ENCODE assay signal across 16 mouse cellular contexts in genomic region chr9:58095977-58096376, GRCm38 (mm10). TPM values are rescaled to one million over a fixed set of nuclear protein-coding genes. Genes with fewer than 3 reads are reported as not detected.
DNase-seq lines count a peak whose midpoint lies in the region; ATAC-seq and TF ChIP-seq lines count a peak whose summit lies in the region.
"Had no signal": no experiment of that assay in that cellular context is flagged by ENCODE, and none has a peak within 500 bp of the region (broad histone marks: within the 10 kb centered on the region; RNA-seq: fewer than 3 reads in every experiment).

No protein-coding gene starts in this region.

- H3K36me3 ChIP-seq in forebrain, embryonic 12.5 days (replicated peaks), result no peaks in the 10 kb centered on the region
- H3K36me3 ChIP-seq in forebrain, embryonic 11.5 days (ENCODE audit: control insufficient read depth, insufficient read depth, low read length), result no peaks in the 10 kb centered on the region
- H3K36me3 ChIP-seq in limb, embryonic 12.5 days, result no peaks in the 10 kb centered on the region
- no peaks in the 10 kb centered on the region for H3K36me3 ChIP-seq in limb, embryonic 10.5 days
- H3K36me3 ChIP-seq in stomach, embryonic 14.5 days (ENCODE audit: control insufficient read depth, insufficient read depth, low read length), result no peaks in the 10 kb centered on the region
- H3K36me3 ChIP-seq in stomach, postnatal 0 days (ENCODE audit: control insufficient read depth, insufficient read depth, low read length), result no peaks in the 10 kb centered on the region
- H3K36me3 ChIP-seq in stomach, embryonic 16.5 days (ENCODE audit: control insufficient read depth, insufficient read depth, low read length), result no peaks in the 10 kb centered on the region
- H3K36me3 ChIP-seq: liver, embryonic 12.5 days; neural tube, embryonic 13.5 days had no signal

- H3K9ac ChIP-seq in forebrain, embryonic 12.5 days, result no peak overlapping the region
- no peak overlapping the region for H3K9ac ChIP-seq in forebrain, embryonic 11.5 days (ENCODE audit: low read length)
- no peak overlapping the region for H3K9ac ChIP-seq in limb, embryonic 12.5 days (replicated peaks)
- no peak overlapping the region for H3K9ac ChIP-seq in stomach, embryonic 14.5 days (replicated peaks; ENCODE audit: low read depth, low read length)
- no peak overlapping the region for H3K9ac ChIP-seq in stomach, postnatal 0 days (ENCODE audit: low read length)
- H3K9ac ChIP-seq in stomach, embryonic 16.5 days (ENCODE audit: low read length), result no peak overlapping the region
- H3K9ac ChIP-seq: liver, embryonic 12.5 days; neural tube, embryonic 13.5 days had no signal

- no peak for TF ChIP-seq CTCF in stomach, postnatal 0 days (IDR thresholded peaks at IDR 0.05; ENCODE audit: low read depth)

- H3K4me1 ChIP-seq in forebrain, embryonic 12.5 days, result peaks cover 39% of the 10 kb centered on the region
- peaks cover 10% of the 10 kb centered on the region; the same call in 1 of the 2 replicates for H3K4me1 ChIP-seq in forebrain, embryonic 11.5 days (replicated peaks; ENCODE audit: control insufficient read depth, insufficient read depth, low read length)
- H3K4me1 ChIP-seq in limb, embryonic 12.5 days (replicated peaks), result peaks cover 48% of the 10 kb centered on the region
- H3K4me1 ChIP-seq in limb, embryonic 10.5 days, result peaks cover 70% of the 10 kb centered on the region
- peaks cover 13% of the 10 kb centered on the region for H3K4me1 ChIP-seq in stomach, embryonic 14.5 days (ENCODE audit: control insufficient read depth, insufficient read depth, low read length)
- no peaks in the 10 kb centered on the region for H3K4me1 ChIP-seq in stomach, postnatal 0 days (replicated peaks; ENCODE audit: control insufficient read depth, insufficient read depth)
- H3K4me1 ChIP-seq in stomach, embryonic 16.5 days (ENCODE audit: control insufficient read depth, insufficient read depth, low read length), result peaks cover 10% of the 10 kb centered on the region; the same call in 1 of the 2 replicates
- H3K4me1 ChIP-seq: liver, embryonic 12.5 days had no signal

- no peaks in the 10 kb centered on the region for H3K9me3 ChIP-seq in forebrain, embryonic 12.5 days
- H3K9me3 ChIP-seq in forebrain, embryonic 11.5 days (ENCODE audit: control insufficient read depth, low read length), result no peaks in the 10 kb centered on the region
- no peaks in the 10 kb centered on the region for H3K9me3 ChIP-seq in limb, embryonic 12.5 days
- H3K9me3 ChIP-seq in limb, embryonic 10.5 days (replicated peaks), result no peaks in the 10 kb centered on the region
- no peaks in the 10 kb centered on the region for H3K9me3 ChIP-seq in stomach, embryonic 14.5 days (ENCODE audit: control insufficient read depth, low read depth, low read length)
- H3K9me3 ChIP-seq in stomach, postnatal 0 days (ENCODE audit: control insufficient read depth, low read length), result no peaks in the 10 kb centered on the region
- no peaks in the 10 kb centered on the region for H3K9me3 ChIP-seq in stomach, embryonic 16.5 days (replicated peaks; ENCODE audit: control insufficient read depth, low read length)
- H3K9me3 ChIP-seq: liver, embryonic 12.5 days; neural tube, embryonic 13.5 days had no signal

- H3K4me3 ChIP-seq in forebrain, embryonic 12.5 days (replicated peaks), result no peak overlapping the region
- no peak overlapping the region for H3K4me3 ChIP-seq in forebrain, embryonic 11.5 days (ENCODE audit: low read depth, low read length)
- H3K4me3 ChIP-seq in limb, embryonic 12.5 days (replicated peaks), result no peak overlapping the region
- H3K4me3 ChIP-seq in limb, embryonic 10.5 days, result no peak overlapping the region
- H3K4me3 ChIP-seq in stomach, embryonic 14.5 days (ENCODE audit: low read depth, low read length), result no peak overlapping the region
- no peak overlapping the region for H3K4me3 ChIP-seq in stomach, postnatal 0 days (ENCODE audit: low read depth, low read length)
- no peak overlapping the region for H3K4me3 ChIP-seq in stomach, embryonic 16.5 days (replicated peaks; ENCODE audit: low read length)
- H3K4me3 ChIP-seq: liver, embryonic 12.5 days; neural tube, embryonic 13.5 days had no signal

- TF ChIP-seq EP300 in stomach, postnatal 0 days (optimal IDR thresholded peaks at IDR 0.05), result no peak

- no peak for ATAC-seq in forebrain, embryonic 12.5 days (ENCODE audit: low FRiP score)
- no peak for ATAC-seq in forebrain, embryonic 11.5 days (replicated peaks; ENCODE audit: low FRiP score)
- no peak for ATAC-seq in limb, embryonic 12.5 days (ENCODE audit: insufficient number of reproducible peaks, insufficient read depth, low FRiP score, low TSS enrichment, low read depth)
- no peak for ATAC-seq in stomach, embryonic 14.5 days (ENCODE audit: insufficient number of reproducible peaks, insufficient read depth, low FRiP score, low read depth)
- no peak for ATAC-seq in stomach, postnatal 0 days (ENCODE audit: low FRiP score, low TSS enrichment)
- no peak for ATAC-seq in stomach, embryonic 16.5 days (ENCODE audit: insufficient read depth, low FRiP score)
- ATAC-seq: liver, embryonic 12.5 days had no signal

- H3K27ac ChIP-seq in forebrain, embryonic 12.5 days, result peak overlapping the region; percentile 78
- no peak overlapping the region; the same call in 1 of the 2 replicates for H3K27ac ChIP-seq in forebrain, embryonic 11.5 days (ENCODE audit: low read depth, low read length)
- H3K27ac ChIP-seq in limb, embryonic 12.5 days, result 0 out of 2 replicates have a peak overlapping the region, but pooled peaks have one; percentile 5
- no peak overlapping the region for H3K27ac ChIP-seq in limb, embryonic 10.5 days
- H3K27ac ChIP-seq in stomach, embryonic 14.5 days (ENCODE audit: low read length), result peak overlapping the region; percentile 52; the same call in 1 of the 2 replicates
- no peak overlapping the region for H3K27ac ChIP-seq in stomach, postnatal 0 days (replicated peaks)
- peak overlapping the region; percentile 48; the same call in 1 of the 2 replicates for H3K27ac ChIP-seq in stomach, embryonic 16.5 days (ENCODE audit: low read length)
- H3K27ac ChIP-seq: liver, embryonic 12.5 days had no signal

- WGBS in forebrain, embryonic 12.5 days, result 81% methylated on average over 6 of the region's 6 CpGs
- WGBS in forebrain, embryonic 11.5 days, result 86% methylated on average over 6 of the region's 6 CpGs
- 81% methylated on average over 6 of the region's 6 CpGs for WGBS in limb, embryonic 12.5 days
- 77% methylated on average over 6 of the region's 6 CpGs for WGBS in limb, embryonic 10.5 days
- 48% methylated on average over 6 of the region's 6 CpGs for WGBS in stomach, embryonic 14.5 days
- 57% methylated on average over 6 of the region's 6 CpGs for WGBS in stomach, postnatal 0 days
- WGBS in stomach, embryonic 16.5 days, result 45% methylated on average over 6 of the region's 6 CpGs

- DNase-seq in forebrain, embryonic 11.5 days (ENCODE audit: low spot score), result no peak
- no peak for DNase-seq in limb, embryonic 10.5 days (ENCODE audit: low spot score)
- DNase-seq in stomach, postnatal 0 days (ENCODE audit: low spot score), result no peak
- no peak for DNase-seq in urinary bladder, postnatal 10 days (ENCODE audit: low spot score)
- DNase-seq: adrenal gland, postnatal 14 days; heart, postnatal 10 days; kidney, postnatal 36 days; lung, adult 2 months had no signal

- no peak overlapping the region for H3K4me2 ChIP-seq in forebrain, embryonic 12.5 days
- no peak overlapping the region for H3K4me2 ChIP-seq in forebrain, embryonic 11.5 days (ENCODE audit: low read depth, low read length, severe bottlenecking)
- no peak overlapping the region for H3K4me2 ChIP-seq in limb, embryonic 12.5 days
- no peak overlapping the region for H3K4me2 ChIP-seq in stomach, embryonic 14.5 days (replicated peaks; ENCODE audit: low read depth, low read length)
- no peak overlapping the region for H3K4me2 ChIP-seq in stomach, postnatal 0 days (replicated peaks; ENCODE audit: low read depth)
- no peak overlapping the region for H3K4me2 ChIP-seq in stomach, embryonic 16.5 days (ENCODE audit: low read depth, low read length)
- H3K4me2 ChIP-seq: heart, embryonic 11.5 days; liver, embryonic 12.5 days; neural tube, embryonic 13.5 days had no signal

- H3K27me3 ChIP-seq in forebrain, embryonic 12.5 days, result no peaks in the 10 kb centered on the region
- no peaks in the 10 kb centered on the region for H3K27me3 ChIP-seq in forebrain, embryonic 11.5 days (ENCODE audit: control insufficient read depth, insufficient read depth, low read length)
- no peaks in the 10 kb centered on the region; the same call in 1 of the 2 replicates for H3K27me3 ChIP-seq in limb, embryonic 12.5 days
- peaks cover 22% of the 10 kb centered on the region for H3K27me3 ChIP-seq in limb, embryonic 10.5 days (ENCODE audit: low read depth, poor library complexity, severe bottlenecking)
- H3K27me3 ChIP-seq in stomach, embryonic 14.5 days (ENCODE audit: control insufficient read depth, insufficient read depth, low read length), result no peaks in the 10 kb centered on the region
- no peaks in the 10 kb centered on the region for H3K27me3 ChIP-seq in stomach, postnatal 0 days (ENCODE audit: control insufficient read depth, insufficient read depth, low read length)
- H3K27me3 ChIP-seq in stomach, embryonic 16.5 days (ENCODE audit: control insufficient read depth, insufficient read depth, low read length), result no peaks in the 10 kb centered on the region
- H3K27me3 ChIP-seq: CH12.LX had no signal

RNA-seq across cellular contexts. Expression of gene Ccdc33, which starts 22.6 kb away (rescaled TPM):
- polyA plus RNA-seq in forebrain, embryonic 12.5 days (2016; fragmentation: Nextera tagmentation; extraction: Ambion mirVana), result 1.5 and 2.4 TPM in 2 replicates
- 0.88 and 1.1 TPM in 2 replicates for polyA plus RNA-seq in forebrain, embryonic 11.5 days (2014; fragmentation: Nextera tagmentation; extraction: Ambion mirVana)
- 0.19 and 0.42 TPM in 2 replicates for polyA plus RNA-seq in limb, embryonic 12.5 days (2016; fragmentation: Nextera tagmentation; extraction: Ambion mirVana)
- 0.26 and 0.34 TPM in 2 replicates for polyA plus RNA-seq in limb, embryonic 10.5 days (2016; fragmentation: Nextera tagmentation; extraction: Ambion mirVana)
- 0.91 TPM in 1 of 2 replicates, not detected in the other for polyA plus RNA-seq in stomach, embryonic 14.5 days (2014; fragmentation: Nextera tagmentation; extraction: Ambion mirVana)
- 0.18 TPM in 1 of 2 replicates, not detected in the other for polyA plus RNA-seq in stomach, postnatal 0 days (2015; fragmentation: Nextera tagmentation; extraction: Ambion mirVana)
- not detected in 2 replicates for polyA plus RNA-seq in stomach, embryonic 16.5 days (2015; fragmentation: Nextera tagmentation; extraction: Ambion mirVana)
- polyA plus RNA-seq: heart, embryonic 11.5 days; liver, embryonic 12.5 days had no signal

RNA-seq across cellular contexts. Expression of gene Stra6, which starts 32.4 kb away (rescaled TPM):
- 10.7 and 11.6 TPM in 2 replicates for polyA plus RNA-seq in forebrain, embryonic 12.5 days (2016; fragmentation: Nextera tagmentation; extraction: Ambion mirVana)
- polyA plus RNA-seq in forebrain, embryonic 11.5 days (2014; fragmentation: Nextera tagmentation; extraction: Ambion mirVana), result 18.0 and 21.8 TPM in 2 replicates
- 37.5 and 49.0 TPM in 2 replicates for polyA plus RNA-seq in limb, embryonic 12.5 days (2016; fragmentation: Nextera tagmentation; extraction: Ambion mirVana)
- 45.3 and 59.9 TPM in 2 replicates for polyA plus RNA-seq in limb, embryonic 10.5 days (2016; fragmentation: Nextera tagmentation; extraction: Ambion mirVana)
- polyA plus RNA-seq in stomach, embryonic 14.5 days (2014; fragmentation: Nextera tagmentation; extraction: Ambion mirVana), result 4.3 and 6.0 TPM in 2 replicates
- 0.18 and 0.56 TPM in 2 replicates for polyA plus RNA-seq in stomach, postnatal 0 days (2015; fragmentation: Nextera tagmentation; extraction: Ambion mirVana)
- 1.4 and 2.2 TPM in 2 replicates for polyA plus RNA-seq in stomach, embryonic 16.5 days (2015; fragmentation: Nextera tagmentation; extraction: Ambion mirVana)

Comparison
In these comparisons a context has a peak if more than half of its experiments do, and no peak if none do; other contexts are left out.
1. H3K27ac ChIP-seq: peak in forebrain, embryonic 12.5 days (single experiment), limb, embryonic 12.5 days (single experiment), stomach, embryonic 14.5 days (single experiment) and stomach, embryonic 16.5 days (single experiment); none in forebrain, embryonic 11.5 days (single experiment), limb, embryonic 10.5 days (single experiment) and stomach, postnatal 0 days (single experiment).